Mouse (Mus musculus) urinary bladder, postnatal 36 days (tissue): ENCODE data around the gene Eif2ak2.

Source experiments
- DNase-seq, 2 experiments: peaks; one replicate each; pipeline ENCODE4 v3.0.0; 2022; ENCODE audit warnings: low spot score in 2 of 2, mixed read lengths in 1 of 2

Gene Eif2ak2

DNA sequence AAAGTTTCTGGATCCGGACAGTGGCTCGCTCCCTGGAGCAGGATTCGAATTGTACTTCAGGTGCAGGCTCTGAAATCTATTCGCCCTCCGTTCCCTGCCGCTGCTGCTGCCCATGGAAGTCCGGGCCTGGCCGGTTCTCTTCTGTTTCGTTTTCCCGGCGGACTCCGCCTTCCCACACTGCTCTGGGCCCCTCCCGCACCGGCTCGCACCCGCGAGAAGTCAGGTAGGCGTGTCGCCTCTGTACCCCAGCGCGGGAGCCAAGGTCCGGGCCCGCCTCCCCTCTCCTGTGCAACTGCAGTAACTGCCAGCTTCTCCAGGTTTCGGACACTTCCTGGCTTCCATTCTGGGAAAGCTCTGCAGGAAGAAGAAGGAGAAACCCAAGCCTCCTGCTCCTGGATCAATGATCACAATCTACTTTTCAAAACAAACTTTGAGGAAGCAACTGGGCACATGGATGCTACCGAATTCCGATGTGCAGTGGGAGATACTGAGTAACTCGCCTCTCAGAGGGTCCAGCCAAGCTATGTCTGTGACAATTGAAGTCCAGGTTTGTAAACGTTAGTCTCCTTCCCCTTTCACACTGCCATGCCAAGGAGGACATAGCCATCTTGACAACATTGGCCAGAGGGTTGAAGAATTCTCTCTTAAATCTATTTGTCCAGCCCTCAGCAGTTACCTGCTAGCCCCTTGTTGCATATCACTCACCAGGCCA is at the start of gene Eif2ak2:
Eif2ak2 (minus strand) TSS at position 173 of the 712 bp plus-strand sequence.
- DNase-seq, result peak; percentile 79 to 90

DNA sequence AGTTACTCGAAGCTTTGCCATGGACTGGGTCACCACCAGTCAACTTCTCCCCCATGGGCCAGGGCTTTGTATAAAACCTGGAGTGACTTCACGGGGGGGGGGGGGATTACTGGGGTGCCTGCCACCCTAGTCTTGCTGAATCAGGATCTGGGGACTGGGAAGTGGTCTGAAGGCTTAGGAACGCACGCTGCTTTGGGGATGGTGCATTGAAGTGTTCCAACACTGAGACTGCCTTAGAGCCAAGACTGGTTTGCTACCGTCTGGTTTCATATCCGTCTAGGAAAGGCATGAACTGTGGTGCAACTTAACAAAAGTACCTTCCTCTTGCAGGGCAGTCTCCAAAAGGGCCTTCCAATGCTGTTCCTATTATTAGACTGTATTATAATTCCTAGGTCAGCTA is 35.3 kb upstream of the Eif2ak2 start:
- DNase-seq, result no peak

DNA sequence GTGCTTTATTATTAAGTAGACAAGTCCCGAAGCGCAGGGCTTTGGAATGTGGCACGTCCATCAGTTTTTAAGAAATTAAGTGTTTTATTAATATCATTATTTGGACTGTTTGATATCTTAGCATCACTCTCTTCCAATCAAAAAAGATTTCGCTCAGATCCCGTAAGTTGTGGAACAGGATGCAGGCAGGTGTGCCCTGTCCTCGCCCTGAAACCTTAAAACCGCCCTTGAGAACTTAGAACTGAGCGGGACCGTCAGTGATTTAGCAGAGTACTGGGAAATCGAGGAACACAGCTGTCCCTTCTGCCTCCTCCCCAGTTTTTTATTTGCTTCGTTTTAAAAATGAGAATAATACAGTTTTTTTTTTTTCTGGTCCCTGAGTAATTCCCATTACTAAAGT is 34.5 kb upstream of the Eif2ak2 start:
- DNase-seq, result no peak

DNA sequence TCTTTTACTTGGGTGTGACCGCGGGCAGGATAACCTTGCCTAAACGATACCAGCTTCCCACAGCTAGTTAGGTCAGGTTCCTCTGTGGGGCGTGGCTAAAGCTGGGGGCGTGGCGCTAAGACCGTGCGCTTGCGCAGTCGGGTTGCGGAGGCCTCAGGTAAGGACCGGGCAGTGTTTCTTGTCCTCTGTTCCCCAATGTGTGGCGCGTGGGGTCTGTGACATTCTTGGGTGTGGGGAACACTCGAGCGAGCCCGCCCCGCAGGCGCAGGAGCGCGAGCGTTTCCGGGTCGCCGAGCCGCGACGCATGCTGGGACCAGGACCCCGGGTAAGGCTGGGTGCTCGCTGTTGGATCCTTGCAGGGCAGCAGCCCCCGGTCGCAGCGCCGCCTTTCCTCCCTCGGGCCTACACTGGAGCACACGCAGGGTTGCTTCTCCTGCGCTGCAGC is 34.0 kb upstream of the Eif2ak2 start, which contains the start of gene Cebpzos:
Cebpzos (plus strand) TSS at position 132 of the 445 bp plus-strand sequence.
- peak; percentile 84 to 85 for DNase-seq

DNA sequence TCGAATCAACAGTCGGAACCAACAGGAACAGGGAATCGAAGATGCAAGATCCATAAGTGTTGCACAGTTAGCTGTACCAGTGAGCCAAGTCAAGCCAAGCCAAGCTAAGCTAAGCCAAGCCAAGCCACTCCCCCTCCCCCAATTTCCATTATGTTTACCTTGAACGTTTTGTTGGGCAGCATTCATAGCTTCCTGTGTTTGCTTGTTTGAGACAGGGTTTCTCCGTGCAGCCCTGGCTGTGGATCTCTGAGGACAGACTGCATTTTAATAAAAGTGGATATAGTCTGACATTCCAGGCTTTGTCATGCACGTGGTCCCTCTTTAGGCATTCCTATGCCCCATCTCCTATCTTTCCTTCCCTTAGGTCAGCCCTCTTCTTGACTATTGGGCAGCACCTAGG is 33.4 kb upstream of the Eif2ak2 start:
- DNase-seq, result no peak

DNA sequence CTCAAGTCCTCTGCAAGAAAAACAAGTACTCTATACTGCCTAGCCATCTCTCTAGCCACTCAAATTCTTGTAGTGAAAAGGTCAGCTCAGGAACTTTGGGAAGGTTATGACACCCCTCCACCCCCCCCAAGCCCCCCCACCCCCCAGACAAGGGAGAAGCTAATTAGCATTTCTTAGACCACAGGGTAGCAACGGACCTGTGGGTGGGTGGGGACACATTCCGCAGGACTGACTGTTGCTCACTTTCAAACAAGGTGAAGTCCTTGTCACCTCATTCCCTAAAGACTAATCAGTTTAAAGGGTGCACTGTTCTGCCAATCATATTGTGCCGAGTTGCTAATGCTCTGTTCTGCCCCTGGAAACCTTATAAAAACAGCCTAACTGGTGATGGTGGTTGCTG is 31.5 kb upstream of the Eif2ak2 start:
- DNase-seq, result no peak

DNA sequence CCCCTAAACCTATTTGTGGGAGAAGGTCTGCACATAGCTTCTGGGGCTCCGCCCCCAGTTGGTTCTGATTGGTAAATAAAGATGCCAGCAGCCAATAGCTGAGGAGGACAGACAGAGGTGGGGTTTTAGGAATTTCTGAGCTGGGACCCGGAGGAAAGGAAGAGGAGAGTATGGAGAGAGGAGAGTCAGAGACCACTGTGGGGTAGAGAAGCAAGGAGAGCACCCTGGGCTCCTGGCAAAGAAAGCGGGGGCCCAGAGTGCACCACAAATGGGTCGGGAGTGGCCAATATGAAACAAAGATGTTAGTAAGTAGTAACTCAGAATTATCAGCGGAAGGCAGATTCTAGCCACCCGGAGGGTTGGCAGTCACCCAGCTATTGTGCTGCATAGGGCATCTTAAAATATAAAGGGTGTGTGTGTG is 30.5 kb upstream of the Eif2ak2 start:
- no peak for DNase-seq

DNA sequence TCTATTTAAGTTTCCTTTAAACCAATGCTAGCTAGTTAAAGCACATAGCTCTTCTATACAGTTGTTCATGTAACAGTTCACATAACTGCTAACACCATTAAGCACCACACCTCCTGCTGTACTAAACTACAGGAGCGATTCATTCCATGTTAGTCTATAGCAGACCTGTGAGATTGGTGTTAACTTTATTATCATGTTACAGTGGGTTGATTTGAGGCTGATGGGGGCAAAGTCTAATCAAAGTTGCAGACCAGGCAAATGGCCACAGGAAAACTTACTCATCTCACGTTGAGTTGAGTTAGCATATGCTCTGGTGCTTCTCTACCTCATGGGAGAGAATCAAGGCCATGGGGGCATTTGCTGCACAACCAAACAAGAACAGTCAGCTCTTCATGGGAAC is 27.0 kb upstream of the Eif2ak2 start:
- no peak for DNase-seq

DNA sequence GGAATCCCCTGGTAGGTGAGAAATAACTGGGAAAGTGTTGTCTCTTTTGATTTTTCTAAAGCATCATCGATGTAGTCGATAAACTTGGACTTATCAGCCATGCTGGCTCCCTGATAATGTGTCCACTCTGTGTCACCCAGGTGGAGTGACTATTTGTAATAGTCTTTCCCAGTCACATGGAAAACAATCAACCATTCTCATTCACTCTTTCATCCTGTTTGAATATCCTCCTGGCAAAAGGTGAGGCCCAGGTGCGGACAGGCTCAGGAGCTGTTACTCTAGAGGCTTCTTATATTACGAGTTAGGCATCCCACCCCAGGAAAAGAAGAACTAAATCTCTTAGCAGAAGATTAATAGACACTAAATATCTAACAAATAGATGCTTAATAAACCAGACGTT is 24.5 kb upstream of the Eif2ak2 start, which contains the start of gene Sult6b1:
Sult6b1 (minus strand) TSS at position 101 of the 400 bp plus-strand sequence.
- DNase-seq, result no peak

DNA sequence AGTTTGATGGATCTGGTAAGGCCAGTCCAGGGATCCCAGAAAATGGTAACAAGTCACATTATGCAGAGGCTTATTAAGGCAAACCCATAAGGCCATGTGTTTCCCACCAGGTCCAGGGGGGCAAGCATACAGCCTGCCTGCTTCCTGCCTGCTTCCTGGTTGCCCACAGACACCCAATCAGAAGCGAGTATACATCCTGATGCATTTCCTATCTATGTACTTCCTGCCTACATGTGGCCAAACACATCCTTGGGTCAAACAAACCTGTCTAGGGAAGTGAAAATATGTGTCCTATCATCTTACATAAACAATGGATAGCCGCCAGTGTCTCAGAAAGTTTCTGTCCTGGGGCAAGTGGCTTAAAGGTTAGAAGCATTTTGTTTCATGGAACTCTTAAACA is 20.8 kb upstream of the Eif2ak2 start:
- DNase-seq, result no peak

DNA sequence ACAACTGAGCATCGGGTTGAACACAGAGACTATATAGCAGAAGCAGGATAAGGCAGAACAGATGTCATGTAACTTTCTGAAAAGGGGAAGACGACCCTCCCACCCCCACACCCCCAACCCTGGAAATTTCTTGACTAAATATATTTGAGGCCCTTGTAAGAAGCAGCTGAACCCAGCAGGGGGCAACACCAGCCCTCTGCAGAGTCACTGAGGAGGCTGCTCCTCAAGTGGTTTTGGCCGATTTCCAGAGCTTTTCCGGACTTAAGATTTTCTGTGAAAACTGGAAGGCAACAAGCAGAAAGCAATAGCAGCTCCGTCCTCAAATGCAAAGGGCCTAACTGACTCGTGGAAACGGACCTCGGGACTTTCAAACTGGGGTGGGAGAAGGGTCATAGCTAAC is 13.0 kb upstream of the Eif2ak2 start:
- peak in 1 of 2 experiments; percentile 40 for DNase-seq

DNA sequence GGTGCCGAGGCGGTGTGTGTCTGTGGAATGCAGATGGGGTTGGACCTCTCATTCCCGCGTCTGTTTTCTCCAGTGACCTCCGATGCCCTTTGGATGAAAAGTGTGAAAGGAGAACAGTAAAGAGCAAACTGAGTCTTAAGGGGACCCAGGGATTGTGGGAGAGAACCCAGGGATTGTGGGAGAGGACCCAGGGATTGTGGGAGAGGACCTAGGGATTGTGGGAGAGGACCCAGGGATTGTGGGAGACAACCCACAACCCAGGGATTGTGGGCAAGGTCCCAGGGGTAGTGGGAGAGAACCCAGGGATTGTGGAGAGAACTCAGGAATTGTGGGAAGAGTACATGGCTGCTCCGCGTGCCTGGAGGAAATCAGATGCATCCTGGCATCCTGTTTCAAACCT is 12.6 kb upstream of the Eif2ak2 start:
- DNase-seq, result no peak

DNA sequence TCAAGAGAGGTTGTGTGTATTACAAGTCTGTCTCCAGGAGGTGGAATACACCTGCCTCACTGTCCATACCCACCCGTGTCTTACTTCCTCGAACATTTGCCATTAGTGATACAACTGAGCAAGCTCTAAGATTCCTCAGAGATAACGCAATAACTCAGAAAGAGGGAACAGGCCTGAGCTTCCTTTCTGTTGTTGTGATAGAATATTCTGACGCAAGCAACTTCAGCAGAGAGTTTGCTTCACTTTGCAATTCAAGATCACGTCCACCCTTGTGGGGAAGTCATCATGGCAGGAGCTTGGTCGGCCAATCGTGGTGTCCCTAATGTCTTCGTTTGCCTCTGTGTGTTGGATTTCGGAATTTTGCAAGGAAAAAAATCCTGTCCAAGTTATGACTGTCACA is 8.6 kb upstream of the Eif2ak2 start:
- no peak for DNase-seq

DNA sequence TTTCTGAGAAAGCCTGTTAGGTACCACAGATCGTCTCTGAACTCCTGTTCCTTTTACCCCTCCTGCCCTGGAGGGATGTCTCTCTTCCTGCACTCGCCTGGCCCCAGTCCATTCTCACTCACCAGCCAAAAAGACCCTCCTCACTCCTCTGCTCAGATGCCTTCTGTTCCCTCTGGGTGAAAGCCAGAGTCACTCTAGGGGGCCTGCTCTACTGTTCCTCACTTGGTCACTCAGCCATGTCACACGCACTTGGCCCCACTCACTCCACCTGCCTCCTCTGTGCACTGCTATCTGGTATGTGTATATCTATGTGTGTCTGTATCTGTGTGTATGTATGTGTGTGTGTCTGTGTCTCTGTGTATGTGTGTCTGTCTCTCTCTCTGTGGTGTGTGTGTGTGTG is 6.8 kb upstream of the Eif2ak2 start:
- no peak for DNase-seq

DNA sequence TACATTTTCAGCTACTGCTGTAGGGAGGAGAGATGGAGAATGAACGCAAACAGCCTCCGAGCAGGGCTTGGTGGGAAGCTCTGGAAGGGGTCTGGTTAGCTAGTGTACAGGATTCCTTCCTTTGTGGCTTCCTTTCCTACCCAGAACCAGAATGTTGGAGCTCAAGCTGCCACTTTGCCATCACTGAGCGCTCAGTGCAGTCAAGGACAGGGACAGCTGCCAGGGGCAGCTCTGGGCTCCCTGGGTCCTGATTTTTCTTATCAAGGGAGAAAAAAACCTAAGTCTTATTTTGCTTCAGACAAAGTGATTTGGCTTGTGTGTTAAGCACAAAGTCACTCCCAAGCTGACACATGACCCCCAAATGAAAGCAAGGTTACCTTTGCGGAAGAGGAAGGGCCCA is 6.2 kb upstream of the Eif2ak2 start:
- no peak for DNase-seq

DNA sequence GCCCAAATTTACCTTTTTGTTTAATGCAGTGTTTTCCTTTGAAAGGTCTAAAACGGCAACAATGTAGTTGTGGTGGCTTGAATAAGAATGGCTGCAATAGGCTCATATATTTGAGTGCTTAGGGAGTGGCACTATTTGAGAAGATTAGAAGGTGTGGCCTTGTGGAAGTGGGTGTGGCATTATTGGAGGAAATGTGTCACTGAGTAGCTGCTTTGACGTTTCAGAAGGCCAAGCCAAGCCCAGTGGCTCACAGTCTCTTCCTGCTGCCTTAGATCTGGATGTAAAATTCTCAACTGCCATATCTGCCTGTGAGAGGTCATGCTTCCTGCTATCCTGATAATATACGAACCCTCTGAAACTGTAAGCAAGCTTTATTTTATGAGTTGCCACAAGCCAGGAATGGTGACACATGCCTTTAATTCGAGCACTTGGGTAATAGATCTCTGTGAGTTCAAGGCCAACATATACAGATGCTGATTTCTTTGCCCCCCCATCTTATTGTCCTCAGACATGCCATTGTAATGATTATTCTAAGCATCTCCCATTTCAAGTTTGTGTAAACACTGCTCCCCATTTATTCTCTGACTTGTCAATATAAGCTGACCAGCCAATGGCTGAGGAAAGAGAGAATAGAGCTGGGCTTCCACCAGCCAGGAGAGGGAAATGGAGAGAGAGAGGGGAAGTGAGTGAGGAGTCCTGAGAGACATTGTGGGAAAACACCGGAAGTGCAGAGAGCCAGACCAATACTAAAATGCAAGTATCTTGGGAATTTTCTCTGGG is 3.1 kb upstream of the Eif2ak2 start:
- no peak for DNase-seq

DNA sequence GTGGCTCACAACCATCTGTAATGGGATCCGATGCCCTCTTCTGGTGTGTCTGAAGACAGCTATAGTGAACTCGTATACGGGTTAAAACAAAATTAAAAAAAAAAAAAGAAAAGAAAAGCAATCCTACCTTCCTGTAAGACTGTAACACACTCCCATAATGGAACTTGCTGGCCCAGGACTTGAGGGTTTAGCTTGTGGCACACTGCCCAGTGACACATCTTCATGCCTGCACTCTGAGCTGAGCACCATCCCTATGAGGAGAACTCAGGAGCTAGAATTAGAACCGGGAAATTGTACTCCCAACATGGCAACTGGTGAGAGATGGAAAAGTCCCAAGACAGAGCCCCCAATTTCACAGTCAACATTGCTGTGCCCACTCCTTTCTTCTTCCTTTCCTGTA is 918 bp upstream of the Eif2ak2 start:
- DNase-seq, result no peak

DNA sequence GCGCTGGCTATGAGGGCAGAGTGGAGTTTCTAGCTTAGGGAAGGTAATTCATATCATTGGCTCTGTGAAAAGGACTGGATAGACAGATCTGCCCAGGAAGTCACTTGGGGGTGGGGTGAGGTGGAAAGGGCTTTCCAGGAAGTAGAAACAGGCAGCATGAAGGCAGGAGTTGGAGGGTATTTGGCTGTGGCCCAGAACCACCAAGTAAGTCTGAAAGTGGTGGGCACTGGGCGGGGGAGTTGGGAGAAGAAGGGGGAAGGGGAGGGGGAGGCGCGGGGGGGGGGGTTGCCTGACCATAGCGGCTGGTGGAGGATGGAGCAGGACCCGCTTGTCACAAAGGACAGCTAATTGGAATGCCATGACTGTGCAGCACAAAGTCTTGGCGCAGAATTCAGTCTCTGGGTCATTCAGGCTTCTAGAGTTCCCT is 482 bp downstream of the Eif2ak2 start:
- DNase-seq, result peak in 1 of 2 experiments; percentile 7

DNA sequence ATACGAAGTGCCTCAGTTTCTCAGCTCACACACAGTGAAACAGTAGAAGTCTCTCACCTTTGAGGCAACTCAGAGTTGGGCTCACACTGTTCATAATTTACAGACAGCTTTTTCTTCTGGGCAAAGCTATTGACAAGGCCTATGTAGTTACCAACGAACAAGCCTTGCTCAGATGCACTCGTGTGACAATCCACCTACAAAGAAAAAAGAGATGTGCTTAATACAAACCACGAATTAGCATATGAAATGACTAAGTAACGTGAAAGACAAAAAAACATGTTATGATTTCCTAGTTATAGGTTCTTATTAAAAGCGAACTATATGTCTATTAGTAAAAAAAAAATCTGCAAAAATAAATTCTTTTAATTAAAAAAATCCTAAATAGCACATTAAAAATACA is 8.5 kb downstream of the Eif2ak2 start:
- DNase-seq, result no peak

DNA sequence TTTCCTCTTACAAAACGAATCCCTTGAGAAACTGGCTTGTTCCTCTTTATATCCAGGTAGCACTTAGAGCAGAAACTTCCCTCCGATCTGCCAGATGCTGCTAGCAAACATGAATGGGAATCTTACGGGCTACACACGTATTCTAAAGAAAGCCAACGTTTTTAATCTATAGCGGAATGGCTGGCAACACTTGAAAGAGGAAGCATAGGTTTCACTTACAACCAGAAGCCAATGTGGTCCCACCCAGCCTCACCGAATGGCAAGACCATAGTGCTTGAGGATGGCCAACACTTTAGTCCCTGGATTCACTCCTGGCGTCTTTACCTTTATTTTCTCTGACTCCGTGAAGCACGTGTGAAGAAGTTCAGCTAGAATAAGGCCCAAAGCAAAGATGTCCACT is 26.1 kb downstream of the Eif2ak2 start:
- no peak for DNase-seq

DNA sequence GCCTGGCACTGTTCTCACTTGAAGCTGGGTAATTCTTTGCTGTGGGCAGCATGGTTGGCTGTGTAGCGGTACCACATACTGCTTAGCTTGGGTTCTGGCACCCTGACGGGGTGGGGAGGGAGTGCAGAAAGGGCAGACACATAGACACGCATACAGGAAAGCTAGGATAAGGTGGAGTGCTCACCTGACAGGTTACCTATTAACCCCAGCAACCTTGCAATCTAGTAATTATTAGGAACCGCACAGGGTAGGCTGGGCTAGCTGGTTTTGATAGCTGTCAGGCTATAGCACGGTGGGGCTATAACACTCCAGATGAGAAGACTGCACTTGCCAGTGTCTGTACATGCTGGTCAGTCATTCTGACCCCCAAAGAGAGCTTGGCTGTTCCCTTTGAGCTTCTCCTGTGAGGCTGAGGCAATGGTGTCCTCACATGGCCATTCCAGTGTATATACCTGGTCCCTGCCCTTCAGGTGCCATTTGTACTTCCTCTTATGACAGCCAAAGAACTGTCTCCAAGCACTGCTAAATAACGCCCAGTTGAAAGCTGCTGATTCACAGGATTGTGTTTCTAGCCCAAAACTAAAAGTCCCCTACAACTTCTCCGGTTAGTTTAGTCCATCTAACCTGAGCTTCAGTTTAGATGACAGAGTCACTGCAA is 40.0 kb downstream of the Eif2ak2 start:
- DNase-seq, result no peak

DNA sequence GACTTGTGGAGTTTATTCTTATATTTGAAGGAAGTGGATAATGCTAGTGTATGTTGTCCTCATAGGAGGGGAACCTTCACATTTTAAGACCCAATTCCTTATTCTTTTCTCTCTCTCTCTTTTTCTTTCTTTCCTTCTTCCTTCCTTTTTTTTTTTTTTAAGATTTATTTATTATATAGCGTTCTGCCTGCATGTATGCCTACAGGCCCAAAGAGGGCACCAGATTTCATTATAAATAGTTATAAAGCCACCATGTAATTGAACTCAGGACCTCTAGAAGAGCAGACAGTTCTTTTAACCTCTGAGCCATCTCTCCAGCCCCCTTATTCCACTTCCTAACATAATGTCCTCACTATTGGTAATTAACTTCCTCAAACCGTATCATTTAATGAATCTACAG is 46.3 kb downstream of the Eif2ak2 start:
- DNase-seq, result no peak
